Mouse (Mus musculus) heart, postnatal 0 days (tissue): ENCODE measurements around the gene Selenoi. TPM values are rescaled to one million over a fixed set of nuclear protein-coding genes. Genes with fewer than 3 reads are reported as not detected.
A peak's percentile ranks its signal among the peaks of the same experiment; 100 is the strongest.
"Not testable (repeated sequence)": the region's sequence is repeated elsewhere in the genome, so short reads cannot be mapped to it uniquely, and the experiment has no call there.

Experiments used
- ATAC-seq: fragments of 200-750 bp; cut with Nextera tagmentation; 2 replicates; pipeline ENCODE4 v1.8.0; 2017; ENCODE audit warnings: low read depth, moderate number of reproducible peaks, moderate library complexity; ENCODE audit not compliant: insufficient read depth
- DNase-seq: peaks from one replicate; pipeline ENCODE4 v3.0.0-alpha.2; 2016; ENCODE audit warnings: low spot score
- H3K27ac ChIP-seq: fragments of 300-500 bp; sonication (generic); 2 replicates; pipeline ENCODE4 v1.5.1; 2014; ENCODE audit warnings: low read depth, mild to moderate bottlenecking
- H3K27me3 ChIP-seq: fragments of 300-500 bp; sonication (generic); 2 replicates; pipeline ENCODE4 v1.6.1; 2014; ENCODE audit warnings: low read length, mixed read lengths; ENCODE audit not compliant: control insufficient read depth, insufficient read depth
- H3K36me3 ChIP-seq: fragments of 300-500 bp; sonication (generic); replicated peaks from 2 replicates; pipeline ENCODE4 v1.6.1; 2014; ENCODE audit warnings: low read length, mixed read lengths; ENCODE audit not compliant: control insufficient read depth, insufficient read depth
- H3K4me1 ChIP-seq: fragments of 300-500 bp; sonication (generic); 2 replicates; pipeline ENCODE4 v1.6.1; 2014; ENCODE audit warnings: antibody characterized with exemption; ENCODE audit not compliant: control insufficient read depth, insufficient read depth
- H3K4me2 ChIP-seq: fragments of 300-500 bp; sonication (generic); 2 replicates; pipeline ENCODE4 v1.6.1; 2014; ENCODE audit warnings: low read depth, mild to moderate bottlenecking, low read length, moderate library complexity
- H3K4me3 ChIP-seq: fragments of 300-500 bp; sonication (generic); 2 replicates; pipeline ENCODE4 v1.5.1; 2014; ENCODE audit warnings: low read depth, low read length
- H3K9ac ChIP-seq: fragments of 300-500 bp; sonication (generic); replicated peaks from 2 replicates; pipeline ENCODE4 v1.6.1; 2014; ENCODE audit warnings: low read depth, low read length, mixed read lengths
- H3K9me3 ChIP-seq: fragments of 300-500 bp; sonication (generic); replicated peaks from 2 replicates; pipeline ENCODE4 v1.6.1; 2016; ENCODE audit warnings: low read length; ENCODE audit not compliant: control insufficient read depth
- CTCF ChIP-seq: IDR thresholded peaks from 2 replicates; pipeline ENCODE4 v1.5.1; 2016; ENCODE audit warnings: antibody characterized with exemption, control low read depth, low read depth
- EP300 ChIP-seq: IDR thresholded peaks from 2 replicates; pipeline ENCODE4 v1.6.1; 2016; ENCODE audit warnings: antibody characterized with exemption, low read depth
- WGBS: fragments of 180-500 bp; shearing (Covaris S2); extraction: QIAGEN DNeasy Blood & Tissue Kit; methylation state at CpG from one replicate; pipeline ENCODE4 v1.1.7; 2014; 5-methylcytosine and 5-hydroxymethylcytosine counted together
- polyA plus RNA-seq: library from polyadenylated mRNA; unstranded; fragments of >200 nt; fragmentation: Nextera tagmentation; extraction: Ambion mirVana; gene quantifications from 2 replicates; pipeline ENCODE4 v1.2.1, GENCODE M21; 2015
- total RNA-seq: library from RNA; depleted of rRNA; stranded (reverse); fragments of >200 nt; gene quantifications from 2 replicates; pipeline ENCODE4 v1.2.3, GENCODE M21; 2014; ENCODE audit warnings: low replicate concordance

Gene Selenoi
- total and polyA plus RNA-seq, 2 experiments from 2014 or later = 9.4 to 49.1 TPM

DNA sequence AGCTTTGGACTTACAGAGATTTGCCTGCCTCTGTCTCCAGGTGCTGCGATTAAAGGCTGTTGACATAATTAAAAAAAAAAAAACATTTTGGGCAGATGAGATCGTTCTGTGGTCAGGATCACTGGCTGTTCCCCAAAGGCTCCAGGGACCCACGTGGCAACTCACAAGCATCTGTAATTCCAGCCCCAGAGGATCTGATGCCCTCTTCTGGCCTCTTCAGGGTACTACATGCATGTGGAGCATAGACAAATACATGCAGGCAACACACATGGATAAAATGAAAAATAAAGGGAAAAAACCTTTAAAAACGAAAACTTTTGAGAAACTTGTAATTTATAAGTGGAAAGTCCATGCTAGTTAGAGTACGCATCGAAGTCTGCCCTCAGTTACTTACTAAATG lies 25.1 kb upstream of the Selenoi start:
- Histone ChIP-seq H3K9me3 (no peaks in the 10 kb centered on the region), H3K27ac (no peak overlapping the region), H3K27me3 (no peaks in the 10 kb centered on the region), H3K9ac (no peak overlapping the region), H3K4me3 (no peak overlapping the region), H3K36me3 (no peaks in the 10 kb centered on the region), H3K4me1 (peaks cover 8% of the 10 kb centered on the region; the same call in 1 of the 2 replicates), H3K4me2 (no peak overlapping the region)
- ATAC-seq = no peak
- no peak for DNase-seq
- peak; percentile 40 for TF ChIP-seq CTCF
- no peak for TF ChIP-seq EP300
- 68% methylated on average over 6 of the region's 6 CpGs for WGBS

DNA sequence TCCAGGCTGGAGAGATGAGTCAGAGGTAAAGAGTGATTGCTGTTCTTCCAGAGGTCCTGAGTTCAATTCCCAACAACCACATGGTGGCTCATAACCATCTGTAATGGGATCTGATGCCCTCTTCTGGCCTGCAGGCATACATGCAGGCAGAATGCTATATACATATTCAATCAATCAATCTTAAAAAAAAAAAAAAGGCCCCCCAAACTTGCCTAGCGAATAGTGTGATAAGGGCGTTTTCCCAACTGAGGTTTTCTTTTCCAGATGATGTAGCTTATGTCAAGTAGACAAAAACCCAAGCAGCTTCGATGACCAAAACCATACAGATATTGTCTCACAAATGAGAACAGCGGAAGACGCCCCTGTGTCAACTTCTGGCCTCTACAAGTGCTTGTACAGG lies 21.6 kb upstream of the Selenoi start:
- H3K9me3 ChIP-seq, DNase-seq, H3K4me2 ChIP-seq, H3K4me1 ChIP-seq, H3K27ac ChIP-seq, H3K27me3 ChIP-seq, H3K36me3 ChIP-seq, ATAC-seq, H3K4me3 ChIP-seq, H3K9ac ChIP-seq: not testable (repeated sequence)
- WGBS = 89% methylated on average over 5 of the region's 5 CpGs

GRCm38 (mm10) chr5:30214889-30215288 lies 17.5 kb upstream of the Selenoi start:
- Histone ChIP-seq H3K9ac (no peak overlapping the region), H3K27ac (no peak overlapping the region), H3K9me3 (no peaks in the 10 kb centered on the region), H3K27me3 (no peaks in the 10 kb centered on the region), H3K4me1 (no peaks in the 10 kb centered on the region), H3K36me3 (no peaks in the 10 kb centered on the region), H3K4me2 (no peak overlapping the region), H3K4me3 (no peak overlapping the region)
- ATAC-seq = no peak
- 7% methylated on average over 4 of the region's 4 CpGs for WGBS
- peak; percentile 48 for DNase-seq
- no peak for TF ChIP-seq EP300
- peak; percentile 76 for TF ChIP-seq CTCF

DNA sequence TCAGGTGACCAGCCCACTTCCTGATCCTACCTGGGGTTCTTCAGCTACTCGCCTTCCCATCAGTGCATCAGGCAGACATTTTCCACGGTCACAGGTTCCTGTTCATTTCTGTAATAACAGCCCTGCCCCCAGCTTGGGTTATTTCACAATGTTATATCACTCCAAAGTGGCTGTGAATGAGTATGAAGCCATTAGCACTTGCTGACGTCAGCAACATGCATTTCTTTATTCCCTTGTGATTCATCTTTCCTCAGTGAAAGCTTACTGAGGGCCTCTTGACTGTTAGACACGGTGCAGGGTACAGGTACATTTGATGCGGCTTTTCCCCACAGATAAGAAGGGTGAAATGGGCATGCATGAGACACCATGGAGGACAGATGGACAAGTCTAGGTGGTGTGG lies 16.4 kb upstream of the Selenoi start:
- Histone ChIP-seq H3K27ac (no peak overlapping the region), H3K9me3 (no peaks in the 10 kb centered on the region), H3K27me3 (no peaks in the 10 kb centered on the region), H3K4me2 (no peak overlapping the region), H3K4me1 (no peaks in the 10 kb centered on the region), H3K4me3 (no peak overlapping the region), H3K36me3 (no peaks in the 10 kb centered on the region), H3K9ac (no peak overlapping the region)
- TF ChIP-seq CTCF (no peak), EP300 (no peak)
- WGBS = 62% methylated on average over 5 of the region's 5 CpGs
- no peak for DNase-seq
- ATAC-seq = no peak

- 74% methylated on average over 2 of the region's 2 CpGs for WGBS
- no peak for DNase-seq
- no peak overlapping the region for H3K4me3 ChIP-seq
- H3K9me3 ChIP-seq = no peaks in the 10 kb centered on the region
- no peak overlapping the region for H3K9ac ChIP-seq
- no peak overlapping the region for H3K4me2 ChIP-seq
- no peak for ATAC-seq
- H3K4me1 ChIP-seq = no peaks in the 10 kb centered on the region
- H3K27ac ChIP-seq = no peak overlapping the region
- 0 out of 2 replicates have a peak, but pooled peaks cover 5% of the 10 kb centered on the region for H3K36me3 ChIP-seq
- TF ChIP-seq CTCF (no peak), EP300 (no peak)
- no peaks in the 10 kb centered on the region for H3K27me3 ChIP-seq
Measured at GRCm38 (mm10) chr5:30219715-30220114, 12.7 kb upstream of the Selenoi start.

- no peak for DNase-seq
- WGBS = 87% methylated on average over 8 of the region's 8 CpGs
- ATAC-seq = no peak
Measured at GRCm38 (mm10) chr5:30220666-30221065, 11.7 kb upstream of the Selenoi start.

More at GRCm38 (mm10) chr5:30220666-30221065, 11.7 kb upstream of the Selenoi start:
- Histone ChIP-seq H3K9me3 (no peaks in the 10 kb centered on the region), H3K4me2 (no peak overlapping the region), H3K27me3 (no peaks in the 10 kb centered on the region), H3K36me3 (0 out of 2 replicates have a peak, but pooled peaks cover 5% of the 10 kb centered on the region), H3K9ac (no peak overlapping the region), H3K27ac (no peak overlapping the region), H3K4me1 (no peaks in the 10 kb centered on the region), H3K4me3 (no peak overlapping the region)
- TF ChIP-seq CTCF (no peak), EP300 (no peak)
